Mouse (Mus musculus) leukemia stem cell, adult 10-12 weeks (primary cell): ENCODE measurements around the gene Pnpla1. TPM values are rescaled to one million over a fixed set of nuclear protein-coding genes. Genes with fewer than 3 reads are reported as not detected.

ENCODE experiments used
- polyA plus RNA-seq: library from polyadenylated mRNA; stranded (reverse); fragments of >175 nt; gene quantifications from 2 replicates; pipeline ENCODE4 v1.2.3, GENCODE M21; 2012; ENCODE audit warnings: low replicate concordance

Pnpla1 gene
- not detected in 2 replicates for polyA plus RNA-seq

DNA sequence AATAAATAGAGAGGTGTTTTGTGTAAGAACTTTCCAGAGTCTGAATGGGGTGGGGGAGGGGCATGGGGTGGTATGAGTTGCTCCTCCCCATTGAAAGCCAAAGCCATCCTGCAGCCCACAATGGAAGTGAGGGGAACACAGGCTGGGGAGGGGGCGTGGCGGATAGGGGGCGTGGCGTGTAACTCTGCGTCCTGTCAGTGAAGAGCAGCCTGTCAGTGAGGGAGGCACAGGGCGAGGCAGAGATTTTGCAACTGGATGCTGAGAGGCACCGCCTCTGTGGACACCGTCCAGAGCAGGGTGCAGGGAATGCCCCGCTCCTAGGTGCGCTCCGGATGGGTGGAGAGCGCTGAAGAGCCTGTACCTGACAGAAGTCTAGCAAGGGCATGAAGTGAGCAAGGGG is at the start of gene Pnpla1:
Pnpla1 (plus strand) TSS at position 207 of the 400 bp plus-strand sequence.

DNA sequence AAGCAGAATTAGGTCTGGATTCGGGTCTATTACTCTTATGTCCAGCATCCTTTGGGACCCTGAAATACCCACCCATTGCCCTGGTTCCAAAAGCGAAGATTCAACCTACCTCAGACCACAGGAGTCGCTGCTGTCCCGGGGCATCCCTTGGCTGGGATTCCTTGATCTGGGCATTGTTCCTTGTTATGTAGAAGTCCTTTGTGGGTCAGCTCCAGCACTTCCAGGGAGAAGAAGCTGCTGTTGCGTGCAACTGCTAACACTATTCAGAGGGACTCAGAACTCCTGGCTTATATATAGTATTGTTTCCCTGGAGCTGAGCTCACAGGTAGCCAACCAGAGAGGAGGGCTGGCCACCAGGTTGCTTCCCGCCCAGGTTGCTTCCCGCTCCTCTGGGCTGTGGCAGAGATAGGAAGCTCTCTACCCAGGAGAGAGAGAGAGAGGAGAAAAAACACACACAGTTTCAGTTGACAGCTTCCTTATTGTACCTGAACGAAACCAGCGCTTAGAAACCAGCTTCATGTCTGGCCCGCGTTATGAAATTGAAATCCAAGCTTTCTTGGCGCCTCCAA is 56.9 kb downstream of the Pnpla1 start, which contains the start of gene 4930539E08Rik:
4930539E08Rik (minus strand) TSS at position 265 of the 569 bp plus-strand sequence.

Other genes with a start within 250 kb of the Pnpla1 start
- gene Srpk1, start 235.7 kb upstream of the Pnpla1 start, polyA plus RNA-seq, result 10.3 and 68.6 TPM in 2 replicates
- 0.32 and 1.3 TPM in 2 replicates for gene Slc26a8, start 168.2 kb upstream of the Pnpla1 start, polyA plus RNA-seq
- 31.1 and 53.4 TPM in 2 replicates for gene Mapk14, start 167.1 kb upstream of the Pnpla1 start, polyA plus RNA-seq
- not detected in 2 replicates for gene AC170998.1, start 132.3 kb upstream of the Pnpla1 start, polyA plus RNA-seq
- gene Mapk13, start 89.1 kb upstream of the Pnpla1 start, polyA plus RNA-seq, result 0.45 TPM in 1 of 2 replicates, not detected in the other
- 90.8 and 145 TPM in 2 replicates for gene Brpf3, start 57.3 kb upstream of the Pnpla1 start, polyA plus RNA-seq
- gene 4930539E08Rik, start 56.9 kb downstream of the Pnpla1 start, polyA plus RNA-seq, result 0.10 and 0.14 TPM in 2 replicates
- 0.58 TPM in 1 of 2 replicates, not detected in the other for gene Pxt1, start 85.4 kb downstream of the Pnpla1 start, polyA plus RNA-seq
- gene Kctd20, start 93.5 kb downstream of the Pnpla1 start, polyA plus RNA-seq, result 78.2 and 93.8 TPM in 2 replicates
- 121 and 156 TPM in 2 replicates for gene Stk38, start 149.6 kb downstream of the Pnpla1 start, polyA plus RNA-seq
- 16.8 and 279 TPM in 2 replicates for gene Srsf3, start 174.2 kb downstream of the Pnpla1 start, polyA plus RNA-seq
- gene Cdkn1a, start 232.6 kb downstream of the Pnpla1 start, polyA plus RNA-seq, result 35.1 and 66.5 TPM in 2 replicates